16 mouse cellular contexts compared by ENCODE assay signal in the genomic region with DNA sequence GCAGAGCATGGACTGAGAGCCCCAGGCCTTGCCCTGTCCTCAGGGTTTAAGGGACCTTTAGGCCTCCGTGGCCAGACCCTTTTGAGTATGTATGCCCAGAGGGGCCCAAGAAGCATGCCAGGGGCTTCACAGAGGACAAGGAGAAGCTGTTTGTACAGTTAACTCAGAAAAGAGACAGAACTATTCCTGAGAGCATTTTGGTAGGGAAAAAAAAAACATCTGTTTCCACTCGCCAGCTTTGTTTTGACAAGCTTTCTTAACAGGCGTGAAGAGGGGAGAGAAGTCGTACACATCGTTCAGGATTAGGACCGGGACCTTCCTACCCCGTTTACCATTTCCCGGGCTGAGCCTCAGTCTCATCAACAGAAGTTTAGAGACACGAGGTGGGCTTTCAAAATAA.
A peak's percentile ranks its signal among the peaks of the same experiment; 100 is the strongest.
DNase-seq lines count a peak whose midpoint lies in the region; ATAC-seq and TF ChIP-seq lines count a peak whose summit lies in the region.
"Had no signal": no experiment of that assay in that cellular context is flagged by ENCODE, and none has a peak within 500 bp of the region (broad histone marks: within the 10 kb centered on the region; RNA-seq: fewer than 3 reads in every experiment).

No protein-coding gene starts in this region.

- 17% methylated on average over 9 of the region's 9 CpGs for WGBS in lung, embryonic 14.5 days
- WGBS in lung, postnatal 0 days: 37% methylated on average over 9 of the region's 9 CpGs
- WGBS in embryonic facial prominence, embryonic 10.5 days: 10% methylated on average over 9 of the region's 9 CpGs
- WGBS in embryonic facial prominence, embryonic 15.5 days: 12% methylated on average over 9 of the region's 9 CpGs

- H3K9ac ChIP-seq in lung, embryonic 14.5 days: no peak overlapping the region
- H3K9ac ChIP-seq in lung, postnatal 0 days (replicated peaks; ENCODE audit: low read depth): no peak overlapping the region
- H3K9ac ChIP-seq in embryonic facial prominence, embryonic 15.5 days: no peak overlapping the region
- H3K9ac ChIP-seq: forebrain, embryonic 13.5 days; liver, embryonic 13.5 days; midbrain, embryonic 12.5 days had no signal

- H3K4me3 ChIP-seq in lung, embryonic 14.5 days (ENCODE audit: low read depth, low read length): no peak overlapping the region
- H3K4me3 ChIP-seq in lung, postnatal 0 days (ENCODE audit: low read depth, low read length): no peak overlapping the region
- peak overlapping the region; percentile 23; the same call in 1 of the 2 replicates for H3K4me3 ChIP-seq in embryonic facial prominence, embryonic 10.5 days
- no peak overlapping the region for H3K4me3 ChIP-seq in embryonic facial prominence, embryonic 15.5 days (replicated peaks)
- H3K4me3 ChIP-seq: forebrain, embryonic 13.5 days; liver, embryonic 13.5 days; midbrain, embryonic 12.5 days had no signal

- no peak for TF ChIP-seq CTCF in lung, embryonic 14.5 days (IDR thresholded peaks at IDR 0.05; ENCODE audit: low read depth)
- no peak for TF ChIP-seq CTCF in lung, postnatal 0 days (IDR thresholded peaks at IDR 0.05)

- no peak for TF ChIP-seq EP300 in lung, postnatal 0 days (IDR thresholded peaks at IDR 0.05)

- no peak overlapping the region for H3K27ac ChIP-seq in lung, embryonic 14.5 days (ENCODE audit: low read depth)
- H3K27ac ChIP-seq in lung, postnatal 0 days (ENCODE audit: low read length): no peak overlapping the region
- peak overlapping the region; percentile 74 for H3K27ac ChIP-seq in embryonic facial prominence, embryonic 10.5 days (replicated peaks)
- peak overlapping the region; percentile 23; the same call in 1 of the 2 replicates for H3K27ac ChIP-seq in embryonic facial prominence, embryonic 15.5 days (replicated peaks)
- H3K27ac ChIP-seq: forebrain, embryonic 13.5 days; liver, embryonic 13.5 days; midbrain, embryonic 12.5 days had no signal

- DNase-seq in lung, embryonic 14.5 days: peak; percentile 31
- DNase-seq in lung, postnatal 0 days (ENCODE audit: low spot score): no peak
- DNase-seq in embryonic facial prominence, embryonic 10.5 days (ENCODE audit: low spot score): peak; percentile 58
- DNase-seq in mesoderm, embryonic 11.5 days (ENCODE audit: low read depth, low spot score): peak; percentile 46
- DNase-seq in spleen, adult 12 weeks (ENCODE audit: low spot score): no peak
- DNase-seq in gastrocnemius, adult 18-20 months (ENCODE audit: low spot score): no peak
- DNase-seq: adrenal gland, adult 8-10 months; cerebellum, adult 2 months; kidney, postnatal 14 days; liver, embryonic 13.5 days; lung, postnatal 10 days; thymus, adult 2 months had no signal

- H3K4me2 ChIP-seq in lung, embryonic 14.5 days: no peak overlapping the region
- H3K4me2 ChIP-seq in lung, postnatal 0 days (replicated peaks; ENCODE audit: low read depth, low read length): no peak overlapping the region
- 0 out of 2 replicates have a peak overlapping the region, but pooled peaks have one; percentile 10 for H3K4me2 ChIP-seq in embryonic facial prominence, embryonic 15.5 days (replicated peaks)
- H3K4me2 ChIP-seq: forebrain, embryonic 13.5 days; liver, embryonic 13.5 days had no signal

- no peaks in the 10 kb centered on the region for H3K9me3 ChIP-seq in lung, embryonic 14.5 days (ENCODE audit: low read depth, low read length)
- no peaks in the 10 kb centered on the region for H3K9me3 ChIP-seq in lung, postnatal 0 days (ENCODE audit: low read length)
- H3K9me3 ChIP-seq in embryonic facial prominence, embryonic 10.5 days: no peaks in the 10 kb centered on the region
- H3K9me3 ChIP-seq in embryonic facial prominence, embryonic 15.5 days (replicated peaks): no peaks in the 10 kb centered on the region
- H3K9me3 ChIP-seq: forebrain, embryonic 13.5 days; liver, embryonic 13.5 days; midbrain, embryonic 12.5 days had no signal

- H3K36me3 ChIP-seq in lung, embryonic 14.5 days (ENCODE audit: insufficient read depth): no peaks in the 10 kb centered on the region
- no peaks in the 10 kb centered on the region for H3K36me3 ChIP-seq in lung, postnatal 0 days (ENCODE audit: insufficient read depth, low read length)
- no peaks in the 10 kb centered on the region for H3K36me3 ChIP-seq in embryonic facial prominence, embryonic 10.5 days (replicated peaks)
- H3K36me3 ChIP-seq in embryonic facial prominence, embryonic 15.5 days: no peaks in the 10 kb centered on the region
- H3K36me3 ChIP-seq: liver, embryonic 13.5 days; midbrain, embryonic 12.5 days had no signal

- H3K4me1 ChIP-seq in lung, embryonic 14.5 days (ENCODE audit: insufficient read depth): peaks cover 3% of the 10 kb centered on the region; the same call in 1 of the 2 replicates
- H3K4me1 ChIP-seq in lung, postnatal 0 days (ENCODE audit: insufficient read depth, low read depth, low read length): no peaks in the 10 kb centered on the region
- peaks cover 78% of the 10 kb centered on the region for H3K4me1 ChIP-seq in embryonic facial prominence, embryonic 10.5 days
- peaks cover 32% of the 10 kb centered on the region for H3K4me1 ChIP-seq in embryonic facial prominence, embryonic 15.5 days

- H3K27me3 ChIP-seq in lung, embryonic 14.5 days (ENCODE audit: insufficient read depth, low read length): no peaks in the 10 kb centered on the region
- H3K27me3 ChIP-seq in lung, postnatal 0 days (replicated peaks; ENCODE audit: insufficient read depth, low read length): no peaks in the 10 kb centered on the region
- H3K27me3 ChIP-seq in embryonic facial prominence, embryonic 10.5 days (replicated peaks; ENCODE audit: low read depth, poor library complexity, severe bottlenecking): peaks cover 43% of the 10 kb centered on the region
- H3K27me3 ChIP-seq in embryonic facial prominence, embryonic 15.5 days: peaks cover 7% of the 10 kb centered on the region; the same call in 1 of the 2 replicates
- H3K27me3 ChIP-seq: liver, embryonic 13.5 days had no signal

- no peak for ATAC-seq in lung, embryonic 14.5 days (ENCODE audit: insufficient read depth)
- ATAC-seq in lung, postnatal 0 days: no peak
- no peak for ATAC-seq in embryonic facial prominence, embryonic 15.5 days (ENCODE audit: insufficient number of reproducible peaks, low FRiP score, low TSS enrichment, low read depth)
- ATAC-seq: CD4-positive, CD25-positive, alpha-beta regulatory T cell, adult 4 months; forebrain, embryonic 13.5 days had no signal

Comparison
In these comparisons a context has a peak if more than half of its experiments do, and no peak if none do; other contexts are left out.
1. DNase-seq: peak in lung, embryonic 14.5 days (single experiment), embryonic facial prominence, embryonic 10.5 days (single experiment) and mesoderm, embryonic 11.5 days (single experiment); none in lung, postnatal 0 days (single experiment), spleen, adult 12 weeks (single experiment) and gastrocnemius, adult 18-20 months (single experiment).
2. H3K27ac ChIP-seq: peak in embryonic facial prominence, embryonic 10.5 days (single experiment) and embryonic facial prominence, embryonic 15.5 days (single experiment); none in lung, embryonic 14.5 days (single experiment) and lung, postnatal 0 days (single experiment).